Mouse (Mus musculus) hematopoietic stem cell, adult 5-6 weeks (primary cell): Measurements from ENCODE around the gene Avil. TPM values are rescaled to one million over a fixed set of nuclear protein-coding genes. Genes with fewer than 3 reads are reported as not detected.
A peak's percentile ranks its signal among the peaks of the same experiment; 100 is the strongest.

Experiments used
- ATAC-seq, 2 experiments: fragments of 125-278 bp in 1 of 2; replicated peaks in 1 of 2; 2 replicates each; pipeline ENCODE4 v1.8.0; 2016 to 2017; ENCODE audit warnings: inconsistent platforms in 2 of 2, mild to moderate bottlenecking in 2 of 2, moderate number of reproducible peaks in 2 of 2, low read depth in 1 of 2, moderate TSS enrichment in 1 of 2; ENCODE audit not compliant: low FRiP score in 2 of 2, poor library complexity in 2 of 2, severe bottlenecking in 2 of 2, insufficient read depth in 1 of 2, low TSS enrichment in 1 of 2
- total RNA-seq: library from RNA; stranded (forward); fragments of 172-1452, 232-1000 nt; gene quantifications from 2 replicates; pipeline ENCODE4 v1.2.3, GENCODE M21; 2017

Gene Avil
- total RNA-seq, 1 experiment from 2014 or later = 0.30 TPM

DNA sequence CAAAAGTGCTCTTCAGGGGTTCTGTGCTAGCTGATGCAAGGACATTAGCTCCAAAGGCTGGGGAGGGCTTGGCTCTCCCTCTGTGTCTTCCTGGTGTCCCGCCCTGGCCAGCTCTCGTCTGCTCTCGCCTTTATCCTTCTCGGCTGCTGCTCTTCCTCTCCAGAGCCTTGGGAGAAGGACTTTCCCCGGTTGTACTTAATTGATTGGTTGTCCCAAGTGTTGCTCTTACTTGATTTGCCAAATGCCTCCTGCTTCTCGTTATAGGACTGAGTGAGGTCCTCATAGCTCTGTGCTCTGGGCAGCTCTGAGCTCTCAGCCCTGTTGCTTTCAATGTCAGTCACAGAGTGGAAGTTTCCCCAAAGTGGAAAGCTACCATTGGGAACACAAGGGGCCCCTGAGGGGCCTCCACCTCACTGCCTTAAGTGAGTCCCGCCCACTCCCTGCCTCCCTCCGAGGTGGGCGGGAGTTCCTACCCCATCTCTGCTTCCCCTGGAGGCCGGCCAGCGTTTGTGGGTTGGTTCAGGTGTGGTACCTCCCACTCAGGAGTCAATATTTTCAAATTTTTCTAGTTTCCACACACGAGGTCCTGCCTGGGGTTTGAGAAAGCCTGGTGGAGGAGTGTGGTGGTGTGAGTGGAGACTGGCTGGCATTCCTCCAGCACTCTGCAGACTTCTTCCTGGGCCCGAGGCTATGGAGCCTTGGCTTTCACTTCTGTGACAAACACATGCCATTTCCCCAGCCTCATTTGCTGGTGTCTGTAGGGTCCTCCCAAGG, 3.0 kb upstream of the Avil start:
- peak; percentile 18 to 22; a peak in 2 of 4 replicates for ATAC-seq

DNA sequence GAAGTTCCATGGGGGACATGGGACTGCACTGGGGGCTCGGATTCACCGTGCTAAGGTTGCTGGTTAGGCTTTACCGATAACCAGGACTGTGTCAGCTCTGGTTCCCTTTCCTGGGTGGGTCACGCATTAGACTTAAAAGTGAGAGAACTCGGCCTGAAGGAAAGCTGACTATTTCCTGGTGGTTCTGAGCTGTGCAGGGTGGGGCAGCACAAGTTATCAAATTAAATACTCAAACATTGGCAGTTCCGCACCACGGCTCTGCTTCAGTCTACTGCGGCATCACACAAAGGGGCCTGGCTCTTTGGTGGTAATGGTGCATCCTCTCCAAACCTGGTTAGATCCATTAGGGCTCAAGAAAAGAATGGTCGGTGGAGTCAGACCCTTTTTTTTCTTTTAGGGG, 788 bp downstream of the Avil start:
- ATAC-seq = no peak

- ATAC-seq = no peak
Observed at GRCm38 (mm10) chr10:127002056-127002455, 1.5 kb downstream of the Avil start.

DNA sequence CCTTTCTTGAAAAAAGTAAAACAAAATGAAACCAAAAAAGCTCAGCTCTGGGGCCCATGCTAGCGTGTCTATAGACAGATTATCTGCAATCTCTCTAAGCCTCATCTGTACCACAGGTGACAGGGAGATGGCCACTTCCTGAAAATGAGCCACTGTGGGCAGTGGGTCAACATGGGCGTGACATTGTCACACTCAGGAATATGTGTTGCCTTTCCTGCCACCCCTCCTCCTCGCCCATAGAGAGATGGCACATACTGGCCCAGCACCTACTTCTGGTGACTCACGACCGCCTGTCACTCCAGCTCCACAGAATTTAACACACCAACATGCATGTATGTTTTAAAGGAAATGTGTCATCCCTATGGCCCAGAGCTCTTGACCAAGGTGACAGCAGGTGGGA, 2.3 kb downstream of the Avil start:
- no peak for ATAC-seq

GRCm38 (mm10) chr10:127003334-127003733, 2.8 kb downstream of the Avil start:
- ATAC-seq = no peak

- ATAC-seq = no peak
Observed at GRCm38 (mm10) chr10:127003806-127004205, 3.3 kb downstream of the Avil start.

GRCm38 (mm10) chr10:127016488-127016887, 16.0 kb downstream of the Avil start:
- ATAC-seq = peak in 1 of 2 experiments; percentile 36; a peak in 1 of 4 replicates

GRCm38 (mm10) chr10:127017071-127017470, 16.6 kb downstream of the Avil start:
- no peak for ATAC-seq

- ATAC-seq = no peak
Observed at GRCm38 (mm10) chr10:127018422-127018821, 17.9 kb downstream of the Avil start.

GRCm38 (mm10) chr10:127030336-127031296, 30.1 kb downstream of the Avil start, which contains the start of gene Tsfm:
TSS of gene Tsfm (minus strand) at chr10:127030840.
- ATAC-seq = peak; percentile 86 to 97

DNA sequence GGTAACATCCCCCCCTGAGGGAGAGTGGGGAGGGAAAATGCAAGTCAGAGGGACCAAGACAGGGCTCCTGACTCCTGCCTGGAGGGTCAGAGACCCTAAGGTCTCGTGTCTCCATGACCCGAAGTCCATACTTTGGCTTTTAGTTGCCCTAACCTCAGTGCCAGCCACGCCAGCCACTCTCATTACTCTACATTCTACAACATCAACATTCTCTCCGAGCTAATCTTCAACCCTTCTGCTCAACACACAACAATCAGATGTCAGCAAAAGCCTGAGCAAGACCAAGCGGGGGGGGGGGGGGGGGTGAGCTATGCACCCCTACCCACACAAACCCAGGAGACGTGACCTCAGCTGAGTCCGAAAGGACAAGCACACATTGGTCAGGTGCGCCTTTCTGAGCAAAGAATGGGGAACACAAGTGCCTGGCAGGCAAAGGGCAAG, 32.8 kb downstream of the Avil start:
- no peak for ATAC-seq

DNA sequence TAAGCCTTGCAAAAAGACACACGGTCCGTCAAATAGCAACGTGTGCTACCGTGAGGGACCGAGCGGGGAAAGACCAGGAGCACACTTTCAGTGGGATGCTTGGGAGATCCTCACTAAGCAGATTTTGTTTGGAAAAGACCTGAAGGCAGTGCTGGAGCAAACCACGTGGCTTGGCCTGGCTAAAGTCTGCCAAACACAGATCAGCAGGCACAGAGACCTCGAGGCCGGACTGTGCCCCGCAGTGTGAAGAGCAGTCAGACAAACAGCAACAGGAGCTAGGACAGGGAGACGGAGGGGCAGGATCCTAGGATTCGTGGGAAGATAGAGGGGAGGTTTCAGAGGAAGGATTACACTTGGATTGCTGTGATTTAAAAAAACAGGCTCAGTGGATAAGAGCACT, 35.8 kb downstream of the Avil start:
- no peak for ATAC-seq

DNA sequence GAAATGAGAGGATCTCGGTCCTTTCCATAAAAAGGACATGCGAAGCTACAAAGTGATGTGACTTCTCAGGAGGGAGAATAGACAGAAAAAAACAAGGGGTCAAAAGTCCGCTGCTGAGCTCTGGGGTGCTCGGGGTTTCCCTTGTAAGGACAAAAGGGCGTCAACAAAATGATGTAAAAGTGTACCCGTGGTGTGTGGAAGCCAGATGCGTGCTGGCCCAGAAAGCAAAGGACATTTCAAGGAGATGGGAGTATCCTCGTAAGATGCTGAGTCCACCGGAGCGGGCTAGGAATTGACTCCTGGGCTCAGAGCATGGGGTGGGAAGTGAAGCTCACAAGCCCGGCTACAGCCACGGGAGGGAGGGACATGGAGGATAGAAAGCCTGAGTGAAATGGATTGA, 37.1 kb downstream of the Avil start:
- ATAC-seq = no peak

GRCm38 (mm10) chr10:127040569-127041214, 40.2 kb downstream of the Avil start:
- peak in 1 of 2 experiments; percentile 5; a peak in 2 of 4 replicates for ATAC-seq

- peak; percentile 22 to 26; a peak in 1 of 4 replicates for ATAC-seq
Observed at GRCm38 (mm10) chr10:127041274-127041766, 40.8 kb downstream of the Avil start, which contains the start of the genes Mettl1 and Eef1akmt3. TSS of gene Mettl1 (plus strand) at chr10:127041414. TSS of gene Eef1akmt3 (minus strand) at chr10:127041513.

GRCm38 (mm10) chr10:127041774-127042338, 41.3 kb downstream of the Avil start:
- peak; percentile 43 to 81 for ATAC-seq
